Mouse (Mus musculus): Measurements from ENCODE around the gene Srsf2.

GRCm38 (mm10) chr11:116826550-116827504, 26.1 kb downstream of the Srsf2 start:
- TF ChIP-seq CTCF (IDR thresholded peaks at IDR 0.05; ENCODE audit: low read depth) (no peak), EP300 (optimal IDR thresholded peaks at IDR 0.05) (no peak)
